Mouse (Mus musculus): Measurements from ENCODE around the gene Fxyd6.

DNA sequence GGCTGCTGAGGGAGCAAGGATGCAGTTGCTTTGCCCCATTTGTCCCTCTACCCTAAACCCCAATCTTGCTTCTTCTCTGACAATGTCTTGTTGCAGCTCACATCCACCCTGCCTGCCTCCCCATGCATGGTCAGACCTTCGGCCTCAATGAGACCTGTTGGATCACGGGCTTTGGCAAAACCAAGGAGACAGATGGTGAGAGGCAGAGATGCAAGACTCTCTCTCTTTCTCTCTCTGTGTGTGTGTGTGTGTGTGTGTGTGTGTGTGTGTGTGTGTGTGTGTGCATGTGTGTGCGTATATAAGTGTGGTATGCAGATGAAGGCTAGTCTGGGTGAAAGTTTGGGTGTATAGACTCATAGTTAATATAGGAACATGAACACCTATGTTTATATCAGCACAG, 26.9 kb upstream of the Fxyd6 start:
- TF ChIP-seq MAFK (IDR thresholded peaks at IDR 0.05; ENCODE audit: insufficient read depth, low read depth, low read length) (no peak), ZNF384 (IDR thresholded peaks at IDR 0.05; ENCODE audit: low read depth, low read length) (no peak), ZC3H11A (IDR thresholded peaks at IDR 0.05; ENCODE audit: borderline replicate concordance, low read depth, low read length) (no peak), CHD2 (IDR thresholded peaks at IDR 0.05; ENCODE audit: low read depth, low read length) (no peak)

All from ES-E14 (cell line).